Mouse (Mus musculus) left cerebral cortex, adult 8-10 months (tissue): ENCODE measurements around the gene Adcy6. TPM values are rescaled to one million over a fixed set of nuclear protein-coding genes. Genes with fewer than 3 reads are reported as not detected.

Experiments used
- DNase-seq, 2 experiments: peaks; one replicate each; pipeline ENCODE4 v3.0.0; 2022; ENCODE audit warnings: low spot score in 2 of 2
- total RNA-seq, 4 experiments: library from RNA; stranded (reverse); gene quantifications; 2 replicates each; pipeline ENCODE4 v1.2.4; 2022

Adcy6 gene
- total RNA-seq, 4 experiments from 2014 or later = 39.7 to 46.1 (median 41.2) TPM

DNA sequence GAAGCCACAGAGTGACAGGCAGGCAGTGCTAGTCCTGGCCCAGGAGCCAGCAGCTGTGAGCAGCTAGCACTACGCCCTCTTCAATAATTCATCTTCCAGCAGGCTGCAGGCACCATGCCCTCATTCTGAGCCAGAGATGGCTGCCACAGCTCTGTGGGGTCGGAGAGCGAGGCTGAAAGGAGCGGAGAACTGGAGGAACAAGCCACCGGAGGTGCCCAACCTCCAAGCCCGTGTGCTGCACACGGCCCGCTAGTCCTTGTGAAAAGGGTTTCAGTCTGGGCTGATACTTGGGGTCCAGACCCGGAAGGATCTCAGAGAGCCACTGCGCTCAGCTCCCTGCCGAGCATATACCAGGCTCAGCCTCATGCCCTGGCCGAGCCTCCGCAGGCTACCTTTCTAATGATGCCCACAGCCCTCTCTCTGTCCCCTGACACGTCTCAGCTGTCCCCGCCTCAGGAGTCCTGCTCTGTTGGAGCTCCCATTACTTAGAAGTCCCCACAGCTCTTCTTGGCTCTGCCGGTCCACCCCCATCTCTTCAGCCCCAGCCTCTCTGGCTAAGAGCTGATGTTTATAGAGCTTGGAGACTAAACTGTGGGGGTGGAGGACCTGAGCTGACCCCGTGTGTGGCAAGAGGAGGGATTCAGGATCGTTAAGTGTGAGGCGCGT is 18.8 kb upstream of the Adcy6 start:
- DNase-seq = no peak

DNA sequence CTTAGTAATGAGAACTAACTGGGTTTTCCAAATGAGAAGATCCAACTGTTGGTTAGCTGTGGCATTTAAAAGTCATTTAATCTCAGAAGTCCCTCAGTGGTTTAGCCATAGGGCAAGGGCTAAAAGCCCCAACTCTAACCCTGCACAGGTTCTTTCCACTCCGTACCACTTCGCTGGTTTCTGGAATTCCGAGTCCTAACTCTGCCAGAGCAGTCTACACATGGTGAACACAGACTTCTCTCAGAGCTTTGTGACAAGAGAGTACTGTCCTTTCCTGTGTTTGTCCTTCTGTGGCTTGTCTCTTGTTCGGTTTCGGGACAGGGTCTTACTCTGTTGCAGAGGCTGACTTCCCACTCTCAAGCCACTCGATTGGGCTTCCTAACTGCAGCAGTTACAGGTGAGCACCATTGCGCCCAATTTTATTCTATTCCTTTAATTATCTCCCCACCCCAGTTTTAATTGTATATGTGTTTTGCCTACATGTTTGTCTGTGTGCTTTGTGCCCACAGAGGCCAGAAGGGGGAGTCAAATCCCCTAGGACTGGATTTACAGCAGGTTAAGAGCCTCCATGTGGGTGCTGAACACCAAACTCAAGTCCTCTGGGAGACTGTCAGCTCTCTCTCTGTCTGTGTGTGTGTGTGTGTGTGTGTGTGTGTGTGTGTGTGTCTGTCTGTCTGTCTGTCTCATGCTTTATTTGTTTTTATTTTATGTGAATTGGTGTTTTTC is 16.8 kb upstream of the Adcy6 start:
- no peak for DNase-seq

DNA sequence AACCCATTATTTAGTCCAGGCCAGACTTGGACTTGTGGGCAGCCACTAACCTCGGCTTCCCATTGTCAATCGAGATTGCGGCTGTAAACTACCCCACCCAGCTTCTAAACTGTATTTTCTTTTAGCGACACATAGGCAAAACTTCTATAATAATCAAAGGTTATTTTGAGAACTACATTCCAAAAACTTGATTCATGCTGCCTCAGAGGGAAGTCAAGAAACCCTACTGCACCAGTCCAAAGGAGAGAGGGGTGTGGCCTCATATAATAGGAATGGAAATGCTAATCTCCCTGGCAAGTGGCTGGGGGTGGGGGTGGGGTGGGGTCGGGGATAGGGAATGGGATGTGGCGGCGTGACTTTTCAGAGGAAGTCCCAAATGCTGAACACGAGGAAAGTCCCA is 16.2 kb upstream of the Adcy6 start:
- no peak for DNase-seq

DNA sequence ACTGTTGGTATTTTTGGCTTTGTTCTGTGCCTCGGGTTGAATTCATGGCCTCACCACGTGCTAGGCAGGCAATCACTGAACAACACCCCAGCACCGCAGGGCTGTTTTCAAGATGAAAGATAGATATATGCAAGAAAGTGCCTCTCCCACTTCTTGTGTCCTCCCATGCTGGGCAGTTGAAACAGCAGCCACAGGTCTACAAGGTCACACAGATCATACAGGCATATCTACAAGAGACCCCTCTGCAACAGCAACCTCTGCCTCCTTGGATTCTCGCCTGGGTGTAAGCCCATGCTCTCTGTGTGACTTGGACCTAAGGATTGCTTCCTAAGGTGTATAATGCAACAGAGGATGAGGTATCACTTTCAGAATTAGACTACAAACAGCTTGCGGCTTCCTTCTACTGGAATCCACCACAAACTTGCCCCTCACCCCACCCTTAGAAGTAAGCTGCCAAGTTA is 13.5 kb upstream of the Adcy6 start:
- no peak for DNase-seq

DNA sequence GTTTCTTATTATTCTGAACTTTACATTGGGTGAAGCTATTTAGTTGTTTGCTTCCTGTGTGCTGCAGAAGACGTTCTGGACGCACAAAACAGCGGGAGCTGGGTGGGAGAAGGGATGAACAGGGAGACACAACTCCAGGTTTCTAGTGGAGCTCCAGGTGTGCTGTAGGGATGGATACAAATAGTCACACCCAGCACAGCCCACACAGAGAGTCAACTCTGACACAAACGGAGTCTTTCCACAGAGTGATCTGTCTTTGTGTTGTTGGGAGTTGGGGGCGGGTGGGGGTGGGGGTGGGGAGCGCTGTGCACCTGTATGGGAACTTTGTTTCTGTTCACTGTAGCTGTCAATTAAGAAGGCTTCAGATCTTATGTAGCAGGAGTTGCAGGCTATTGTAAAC is 12.8 kb upstream of the Adcy6 start:
- no peak for DNase-seq

DNA sequence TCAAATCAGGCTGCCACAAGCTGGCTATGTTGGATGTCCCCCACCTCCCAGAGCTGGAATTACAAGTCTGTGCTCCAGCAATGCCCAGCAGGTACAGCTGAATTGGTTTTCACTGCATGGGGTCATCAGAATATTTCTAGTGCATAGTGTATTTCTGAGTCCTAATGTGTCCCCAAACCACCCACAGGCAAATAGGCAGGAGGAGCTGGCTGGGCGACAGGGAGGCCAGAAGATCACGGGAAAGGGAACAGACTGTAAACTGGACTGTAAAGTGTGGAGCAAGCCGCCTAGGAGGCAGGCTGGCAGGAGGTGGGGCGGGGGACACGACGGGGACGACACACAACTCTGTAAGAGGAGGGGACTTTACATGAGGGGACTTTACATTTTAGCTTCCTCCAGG is 12.3 kb upstream of the Adcy6 start:
- no peak for DNase-seq

DNA sequence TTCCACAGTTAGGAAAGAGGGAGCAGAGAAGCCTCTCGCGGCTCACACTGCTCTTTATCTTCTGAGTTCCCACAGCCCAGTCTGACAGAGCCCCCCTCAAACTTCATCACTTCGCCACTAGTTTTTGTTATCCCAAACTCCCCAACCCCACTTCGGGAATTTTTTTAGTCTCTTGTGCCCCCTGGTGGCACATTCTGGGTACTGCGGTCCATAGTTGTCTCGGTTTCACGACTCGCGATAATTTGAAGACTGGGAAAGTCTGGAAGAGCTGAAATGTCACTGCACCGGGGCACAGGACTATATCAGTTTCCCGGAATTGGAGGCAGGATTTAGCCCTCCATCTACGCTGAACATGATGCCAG is 7.3 kb upstream of the Adcy6 start:
- DNase-seq = peak in 1 of 2 experiments; percentile 85

DNA sequence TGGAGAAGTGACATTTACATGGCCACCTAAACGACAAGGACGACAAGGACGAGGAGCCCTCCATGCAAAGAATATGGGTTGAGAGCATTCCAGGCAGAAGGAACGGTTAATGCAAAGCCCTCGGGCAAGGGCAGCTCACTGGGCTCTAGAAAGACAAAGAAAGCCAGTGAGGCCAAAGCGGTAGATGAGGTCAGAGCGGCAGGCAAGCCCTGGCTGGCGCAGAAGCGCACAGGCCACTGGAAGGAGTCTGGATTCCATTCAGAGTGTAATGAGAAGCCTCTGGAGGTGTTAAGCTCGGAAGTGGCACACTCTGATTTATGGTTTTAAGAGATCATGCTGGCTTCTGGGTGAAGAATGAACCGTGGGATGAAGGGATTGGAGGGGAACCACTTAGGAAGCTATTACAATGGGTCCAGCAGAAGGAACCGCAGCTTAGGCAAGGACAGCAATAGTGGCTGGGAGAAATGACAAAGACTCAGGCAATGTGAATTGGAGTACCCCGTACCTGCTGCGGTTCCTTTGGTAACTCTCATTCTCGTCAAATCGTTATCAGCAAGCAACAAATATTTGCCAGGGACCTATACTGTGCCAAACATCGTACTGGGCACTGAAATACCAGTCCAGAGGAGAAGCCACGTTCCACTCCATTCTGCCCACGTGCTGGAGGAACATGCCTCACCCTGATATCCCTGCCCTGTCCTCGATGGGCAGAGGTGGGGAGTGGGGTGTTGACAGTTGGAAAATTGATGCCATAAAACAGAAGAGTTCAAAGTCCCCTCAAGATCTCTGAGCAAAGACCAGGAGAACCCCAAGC is 6.7 kb upstream of the Adcy6 start:
- DNase-seq = no peak

DNA sequence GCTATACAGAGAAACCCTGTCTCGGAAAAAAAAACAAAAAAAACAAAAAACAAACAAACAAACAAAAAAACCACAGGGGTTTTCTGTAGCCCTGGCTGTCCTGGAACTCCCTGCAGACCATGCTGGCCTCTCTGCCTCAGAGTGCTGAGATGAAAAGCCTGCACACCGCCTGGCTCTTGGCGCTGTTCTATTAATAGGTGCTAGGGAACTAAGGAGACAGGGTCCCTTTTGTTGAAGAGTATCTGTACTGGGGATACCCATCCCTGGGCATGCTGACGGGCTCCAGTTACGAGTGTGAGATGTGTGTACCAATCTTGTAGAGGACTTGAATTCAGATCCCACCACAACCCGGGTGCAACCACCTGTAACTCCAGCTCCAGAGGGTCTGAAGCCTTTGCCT is 5.9 kb upstream of the Adcy6 start:
- no peak for DNase-seq

DNA sequence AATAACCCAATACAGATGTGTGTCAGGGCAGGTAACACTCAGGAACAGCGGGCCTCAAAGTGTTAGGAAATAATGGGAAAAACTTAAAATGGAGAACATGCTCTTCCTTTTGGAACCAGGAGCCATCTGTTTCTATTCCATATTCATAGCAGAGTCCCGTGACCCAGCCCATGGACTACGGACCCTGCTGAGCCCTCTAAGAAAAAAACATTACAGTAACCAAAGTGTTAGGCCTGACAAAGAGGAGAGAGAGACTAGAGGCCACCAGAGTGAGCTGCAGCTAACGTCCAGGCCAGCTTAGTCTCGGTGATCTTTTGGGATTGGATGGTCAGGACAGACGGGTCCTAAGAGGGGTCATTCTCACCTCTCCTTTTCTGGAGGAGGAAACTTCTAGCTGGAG is 5.1 kb upstream of the Adcy6 start:
- no peak for DNase-seq

DNA sequence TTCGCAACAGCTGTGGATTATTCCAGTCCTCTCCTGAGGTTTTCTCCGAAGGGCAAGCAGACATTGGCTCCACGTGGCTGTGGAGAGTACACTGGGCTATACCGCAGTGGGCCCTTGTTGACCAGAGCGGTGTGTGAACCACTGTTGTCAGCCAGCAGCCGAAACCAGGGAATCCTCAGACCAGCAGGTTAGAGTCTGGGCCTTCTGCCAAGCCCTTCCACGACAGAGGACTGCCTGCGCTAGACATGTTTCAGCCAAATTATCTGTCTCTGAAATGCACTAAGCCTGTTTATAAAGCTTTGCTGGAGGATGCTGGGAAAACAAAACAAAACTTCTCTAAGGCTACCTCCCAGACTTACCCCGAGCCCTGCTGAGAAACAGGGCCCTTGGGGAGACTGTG is 4.7 kb upstream of the Adcy6 start:
- DNase-seq = no peak

DNA sequence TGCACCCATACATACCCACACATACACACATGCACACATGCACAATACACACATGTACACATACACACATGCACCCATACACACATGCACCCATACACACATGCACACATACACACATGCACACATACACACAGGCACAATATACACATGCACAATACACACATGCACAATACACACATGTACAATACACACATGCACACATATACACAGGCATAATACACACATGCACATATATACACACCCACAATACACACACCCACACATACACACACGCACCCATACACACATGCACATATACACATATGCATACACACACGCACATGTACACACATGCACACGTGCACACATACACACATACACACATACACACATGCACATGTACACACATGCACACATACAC is 2.4 kb upstream of the Adcy6 start:
- DNase-seq = no peak

DNA sequence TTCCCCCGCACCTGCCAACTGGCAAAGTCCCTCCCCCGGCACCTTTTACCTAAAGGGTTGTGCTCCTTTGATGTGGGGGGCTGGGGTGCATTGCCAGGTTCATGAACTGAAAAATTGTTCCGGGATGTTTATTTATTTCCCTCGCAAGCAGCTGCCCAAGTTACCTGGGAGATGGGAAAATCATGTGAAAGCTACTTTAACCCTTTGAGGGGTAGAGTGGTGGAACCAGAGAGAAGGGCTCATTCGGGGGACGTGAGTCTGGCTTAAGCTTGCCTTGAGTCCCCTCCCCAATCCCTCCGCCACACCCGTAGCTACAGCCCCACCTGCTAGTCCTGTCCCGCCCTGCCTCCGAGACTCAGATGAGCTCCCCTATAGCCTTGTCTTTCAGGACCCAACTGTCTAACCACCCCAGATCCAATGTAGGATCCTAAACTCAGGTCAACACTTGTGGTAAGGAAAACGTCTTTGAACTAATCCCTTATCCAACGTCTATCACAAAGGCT is 306 bp upstream of the Adcy6 start:
- DNase-seq = no peak

DNA sequence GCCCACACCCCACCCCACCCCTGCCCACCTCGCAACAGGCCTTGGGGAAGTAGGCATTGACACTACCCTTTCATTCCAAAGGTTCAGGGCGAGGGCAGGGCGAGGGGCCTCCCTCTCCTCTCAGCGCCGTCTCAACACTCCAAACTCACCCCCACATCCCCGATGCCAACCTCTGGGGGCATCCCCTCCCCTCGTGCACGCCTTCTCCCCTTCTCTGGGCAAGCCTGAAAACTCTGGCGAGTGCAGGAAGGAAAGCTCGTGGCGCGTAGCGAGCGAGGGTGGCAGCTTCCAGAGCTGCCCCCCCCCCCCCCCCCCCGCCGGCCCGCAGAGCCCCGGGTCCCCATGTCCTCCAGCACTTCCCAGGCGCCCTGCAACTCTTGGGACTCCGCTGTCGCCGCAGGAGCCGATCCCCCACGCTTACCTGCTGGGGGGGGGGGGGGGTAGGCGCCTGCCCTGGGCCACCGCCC is 1.1 kb downstream of the Adcy6 start:
- DNase-seq = no peak

DNA sequence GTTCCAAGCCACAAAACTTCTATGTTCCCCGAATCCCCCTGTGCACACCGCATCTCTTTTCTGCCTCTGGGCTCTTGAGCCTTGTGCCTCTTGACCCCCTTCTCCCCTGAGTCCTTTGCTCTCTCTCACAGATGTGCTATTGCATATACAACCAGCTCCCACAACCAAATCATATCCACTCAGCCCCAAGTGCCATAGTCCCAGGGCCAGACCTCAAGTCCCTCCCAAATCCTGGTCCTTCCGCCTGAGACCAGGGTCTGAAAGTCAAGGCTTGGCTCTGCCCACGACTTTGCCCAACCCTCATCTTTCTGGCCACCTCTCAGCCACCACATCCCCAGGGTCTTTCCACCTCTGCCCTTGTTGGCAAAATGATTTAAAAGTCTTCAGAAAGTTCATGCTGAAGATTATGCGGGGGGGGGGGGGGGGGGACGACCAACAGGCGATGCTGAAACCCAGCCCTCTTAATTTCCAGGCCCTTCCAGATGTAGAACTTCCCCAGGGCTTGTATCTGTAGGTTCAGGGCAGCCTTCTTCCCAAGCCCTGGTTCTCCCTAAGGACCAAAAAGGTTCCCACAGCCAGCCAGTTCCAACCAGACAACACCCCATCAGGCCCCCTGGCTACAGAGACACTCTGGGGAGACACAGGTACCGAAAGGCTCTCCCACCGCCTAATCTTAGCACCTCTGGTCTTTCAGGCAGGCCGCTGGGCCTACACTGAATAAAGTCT is 1.7 kb downstream of the Adcy6 start:
- no peak for DNase-seq

DNA sequence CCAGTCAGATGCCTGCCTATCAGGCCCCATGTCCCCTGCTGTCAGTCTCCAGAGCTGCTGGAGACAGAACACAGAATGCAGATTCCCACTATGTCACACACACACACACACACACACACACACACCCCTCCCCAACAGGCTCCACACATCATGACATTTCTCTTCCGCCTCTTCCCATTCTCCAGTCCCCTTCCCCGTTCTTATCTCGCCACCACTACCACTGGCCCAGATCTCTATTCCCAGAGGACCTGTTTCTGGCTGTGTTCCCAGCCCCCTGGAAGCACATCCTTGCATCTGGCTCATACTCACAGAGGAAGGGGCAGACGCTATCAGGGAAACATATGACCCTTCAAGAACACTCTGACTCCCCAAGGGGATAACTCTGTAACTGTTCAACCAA is 2.3 kb downstream of the Adcy6 start:
- no peak for DNase-seq

DNA sequence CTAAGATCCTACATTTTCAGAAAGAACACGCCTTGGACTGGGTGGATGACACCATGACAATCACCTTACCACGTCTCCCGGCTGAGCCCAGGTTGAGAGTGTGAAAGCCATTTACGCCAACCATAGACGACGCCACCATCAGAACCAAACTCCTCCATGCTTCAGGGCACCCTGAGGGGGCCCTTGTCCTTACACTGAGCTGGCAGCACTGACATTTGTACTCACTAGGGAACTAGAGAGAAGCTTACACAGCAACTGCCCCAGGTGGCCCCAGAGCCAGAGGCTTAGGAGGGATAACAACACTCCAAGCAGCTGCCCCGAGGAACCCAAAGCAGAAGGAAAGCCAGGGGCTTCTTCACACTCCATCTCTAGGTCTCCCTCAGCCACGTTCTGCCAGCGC is 3.1 kb downstream of the Adcy6 start:
- no peak for DNase-seq

DNA sequence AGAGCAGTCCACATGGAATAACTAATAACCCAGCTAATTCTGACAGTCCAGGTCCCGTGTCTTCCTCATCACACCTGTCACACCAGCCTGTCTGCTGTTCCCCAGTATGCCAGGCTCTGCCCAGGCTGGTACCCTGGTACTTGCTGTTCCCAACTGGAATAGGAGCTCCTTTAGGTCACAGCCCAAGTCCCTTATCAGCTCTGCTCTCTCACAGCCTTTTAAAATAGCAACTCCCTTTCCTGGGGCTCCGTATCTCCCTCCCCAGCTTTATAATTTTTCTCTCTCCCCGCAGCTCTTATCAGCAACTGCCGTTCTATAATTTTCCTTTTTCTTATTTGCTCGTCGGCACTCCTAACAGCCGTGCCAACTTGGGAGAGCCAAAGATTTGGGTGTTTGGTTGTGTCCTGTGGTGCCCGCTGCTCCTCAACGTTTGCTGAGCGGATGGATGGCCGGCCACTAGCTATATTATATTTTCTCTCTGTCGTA is 3.8 kb downstream of the Adcy6 start:
- DNase-seq = no peak

DNA sequence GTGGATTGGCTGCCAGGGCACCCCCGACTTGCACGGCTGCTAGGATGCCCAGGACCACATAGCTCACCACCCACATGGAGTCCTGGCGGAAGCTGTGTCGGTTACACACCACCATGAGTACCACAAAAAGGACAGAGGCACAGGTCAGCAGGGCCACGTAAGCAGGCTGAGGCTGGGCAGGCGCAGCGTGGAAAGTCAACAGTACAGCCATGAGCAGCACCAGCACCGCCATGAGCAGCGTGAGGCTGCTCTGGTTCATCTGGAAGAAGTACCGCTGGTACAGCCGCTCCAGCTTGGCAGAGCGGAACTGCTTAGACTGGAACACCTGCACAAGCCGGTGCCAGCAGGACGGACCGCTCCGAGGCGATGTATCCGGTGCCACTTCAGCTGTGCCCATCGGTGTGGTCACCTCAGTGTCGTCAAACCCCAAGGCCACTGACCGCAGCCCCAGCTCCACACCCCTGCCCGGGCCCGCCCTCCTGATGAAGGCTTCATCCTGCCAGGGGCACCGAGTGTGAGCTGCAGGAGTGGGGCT is 5.8 kb downstream of the Adcy6 start:
- DNase-seq = no peak

DNA sequence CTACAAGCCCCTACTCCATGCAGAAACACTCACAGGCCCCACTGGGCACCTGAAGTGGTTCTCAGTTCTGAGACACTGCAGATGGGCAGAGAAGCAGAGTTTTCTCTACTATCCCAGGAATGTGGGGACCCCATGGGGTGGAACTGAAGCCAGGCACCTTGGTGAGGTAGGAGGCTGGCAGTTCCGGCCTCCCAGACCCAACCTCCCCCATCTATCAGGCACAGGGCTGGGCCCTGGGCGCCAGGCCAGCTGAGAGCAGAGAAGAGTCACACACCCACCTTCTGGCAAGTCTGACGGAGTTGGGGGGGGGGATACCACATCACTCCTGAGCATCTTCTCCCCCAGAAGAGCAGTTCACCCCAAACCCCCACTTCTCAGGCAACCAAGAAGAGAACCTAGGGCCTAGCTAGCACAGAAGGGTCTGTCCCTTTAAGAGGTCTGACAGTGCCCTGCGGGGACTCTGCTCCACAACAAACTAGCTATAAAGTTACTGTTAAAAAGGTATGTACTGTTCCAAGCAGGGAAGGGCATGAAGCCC is 6.9 kb downstream of the Adcy6 start:
- DNase-seq = no peak
